Mouse (Mus musculus) ovary, postnatal 36 days (tissue): Measurements from ENCODE around the gene Dhrs3.

Source experiments
- DNase-seq: peaks from one replicate; pipeline ENCODE4 v3.0.0; 2022; ENCODE audit warnings: low spot score, mixed read lengths

Dhrs3 gene

DNA sequence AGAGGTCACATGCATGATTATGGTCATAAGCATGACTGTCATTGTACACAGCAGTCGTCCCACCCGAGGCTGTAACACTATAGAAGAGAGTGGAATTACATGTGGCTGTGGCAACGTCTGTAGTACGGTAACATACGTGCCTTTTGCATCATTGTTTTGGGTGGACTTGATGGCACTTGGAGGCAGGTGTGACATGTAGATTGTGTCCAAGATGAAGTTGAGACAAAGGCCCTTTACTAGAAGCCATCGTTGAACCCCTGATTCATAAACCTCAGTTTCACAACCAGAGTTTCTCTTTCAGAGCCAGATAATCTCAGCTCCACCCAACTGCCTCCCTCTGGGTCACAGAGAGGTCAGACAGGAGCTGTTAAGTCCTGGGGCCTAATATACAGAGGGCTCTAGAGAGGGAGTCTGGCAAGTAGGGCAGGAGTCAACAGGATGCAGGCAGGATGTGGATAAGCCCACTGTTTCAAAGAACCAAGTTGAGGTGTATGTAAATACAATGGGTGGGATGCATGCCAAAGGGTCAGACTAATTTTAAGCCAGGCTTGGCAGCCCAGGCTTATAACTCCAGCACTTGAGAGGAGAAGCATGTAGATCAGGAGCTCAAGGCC is 5.5 kb downstream of the Dhrs3 start:
- DNase-seq: no peak

DNA sequence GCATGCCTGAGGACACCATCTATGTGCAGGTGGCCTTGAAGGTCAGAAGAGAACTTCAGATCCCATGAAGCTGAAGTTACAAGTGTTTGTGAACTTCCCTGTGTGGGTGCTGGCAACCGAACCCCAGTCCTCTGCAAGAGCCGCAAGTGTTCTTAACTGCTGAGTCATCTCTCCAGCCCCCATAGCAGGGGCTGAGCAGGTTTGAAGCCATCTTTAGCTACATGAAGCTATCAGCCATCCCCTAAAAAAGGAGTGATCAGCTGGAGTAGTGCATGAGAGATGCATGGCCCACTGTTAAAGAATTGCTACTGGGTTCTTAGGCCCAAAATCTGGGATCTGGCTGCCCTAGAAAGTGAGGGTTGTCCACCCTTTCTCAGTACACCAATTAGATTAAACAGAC is 6.1 kb downstream of the Dhrs3 start:
- DNase-seq: no peak

DNA sequence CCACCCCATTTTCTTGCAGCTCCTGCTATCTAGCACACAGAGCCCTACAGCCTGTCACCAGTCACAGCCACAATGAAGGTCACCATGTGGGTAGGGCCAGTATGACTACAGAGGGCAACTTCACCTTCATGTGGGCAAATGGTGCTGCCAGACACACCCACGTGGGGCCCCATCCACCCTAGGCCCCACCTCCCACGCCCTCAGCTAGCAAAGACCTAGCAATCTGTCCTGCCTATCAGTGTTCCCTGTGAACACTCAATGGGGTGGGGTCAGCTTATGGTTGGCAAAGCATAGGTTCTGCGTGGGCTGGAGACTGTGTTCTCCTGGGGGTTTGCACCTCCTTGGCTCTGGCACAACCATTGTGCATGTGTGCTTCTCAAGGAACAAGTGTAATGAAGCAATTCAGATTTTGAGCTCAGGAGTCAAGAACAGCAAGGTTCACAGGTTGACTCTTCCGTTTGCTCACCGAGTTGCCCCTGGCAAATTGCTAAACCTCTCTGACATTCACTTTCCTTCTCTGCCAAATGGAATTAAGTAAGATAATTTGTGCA is 9.0 kb downstream of the Dhrs3 start:
- no peak for DNase-seq

DNA sequence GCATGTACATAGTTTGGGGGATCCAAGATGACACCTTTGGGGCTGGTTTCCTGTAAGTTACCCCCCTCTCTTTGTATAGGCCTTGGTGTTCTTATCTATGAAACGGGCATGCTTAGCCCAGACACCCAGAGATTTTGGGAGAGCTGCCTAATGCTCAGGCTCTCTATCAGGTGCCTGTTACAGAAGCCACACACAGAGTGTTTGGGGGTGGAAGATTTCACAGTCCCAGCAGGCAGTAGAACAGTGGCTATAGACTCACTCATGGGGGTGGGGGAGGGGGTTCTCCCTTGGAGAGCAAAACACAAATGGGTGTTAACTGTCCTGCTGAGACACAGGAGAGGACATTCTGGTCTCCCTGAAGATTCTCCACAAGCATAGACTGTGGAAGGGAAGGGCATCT is 10.5 kb downstream of the Dhrs3 start:
- DNase-seq: no peak

DNA sequence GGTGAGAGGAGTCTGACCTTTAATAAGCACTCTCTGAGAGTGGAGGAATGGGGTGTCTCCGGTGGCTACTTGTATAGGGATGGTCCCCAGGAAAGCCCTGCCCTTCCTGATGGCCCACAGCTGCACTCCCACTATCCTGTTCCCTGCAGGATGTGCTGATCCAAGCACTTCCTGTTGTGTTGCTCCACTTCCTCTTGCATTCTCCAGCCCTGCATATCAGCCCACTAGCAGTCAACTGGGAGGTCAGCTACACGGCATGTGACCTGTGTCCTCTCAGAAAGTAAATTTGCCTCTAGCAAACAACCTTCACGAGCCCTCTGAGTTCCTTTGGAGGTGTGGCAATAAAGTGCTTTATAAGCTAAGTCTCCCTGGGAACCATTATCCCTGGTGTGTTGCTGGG is 11.3 kb downstream of the Dhrs3 start:
- no peak for DNase-seq

DNA sequence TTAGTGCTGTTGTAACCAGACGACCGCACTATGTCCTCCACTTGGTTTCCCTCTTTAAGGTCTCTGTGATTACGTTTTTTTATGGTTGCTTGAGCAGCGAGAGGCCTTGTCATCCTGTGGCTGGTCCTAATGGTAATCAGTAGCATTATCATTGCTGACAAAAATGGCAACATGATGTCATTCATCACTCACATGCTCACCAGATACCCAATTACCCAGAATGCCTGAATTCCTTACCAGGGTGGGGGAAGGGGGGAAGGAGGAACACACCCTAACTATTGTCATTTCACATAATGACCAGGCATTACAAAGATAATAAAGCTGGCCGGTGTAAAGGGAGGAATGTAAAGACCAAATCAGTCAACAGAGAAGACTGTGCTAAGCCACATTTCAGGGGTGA is 12.5 kb downstream of the Dhrs3 start:
- no peak for DNase-seq

DNA sequence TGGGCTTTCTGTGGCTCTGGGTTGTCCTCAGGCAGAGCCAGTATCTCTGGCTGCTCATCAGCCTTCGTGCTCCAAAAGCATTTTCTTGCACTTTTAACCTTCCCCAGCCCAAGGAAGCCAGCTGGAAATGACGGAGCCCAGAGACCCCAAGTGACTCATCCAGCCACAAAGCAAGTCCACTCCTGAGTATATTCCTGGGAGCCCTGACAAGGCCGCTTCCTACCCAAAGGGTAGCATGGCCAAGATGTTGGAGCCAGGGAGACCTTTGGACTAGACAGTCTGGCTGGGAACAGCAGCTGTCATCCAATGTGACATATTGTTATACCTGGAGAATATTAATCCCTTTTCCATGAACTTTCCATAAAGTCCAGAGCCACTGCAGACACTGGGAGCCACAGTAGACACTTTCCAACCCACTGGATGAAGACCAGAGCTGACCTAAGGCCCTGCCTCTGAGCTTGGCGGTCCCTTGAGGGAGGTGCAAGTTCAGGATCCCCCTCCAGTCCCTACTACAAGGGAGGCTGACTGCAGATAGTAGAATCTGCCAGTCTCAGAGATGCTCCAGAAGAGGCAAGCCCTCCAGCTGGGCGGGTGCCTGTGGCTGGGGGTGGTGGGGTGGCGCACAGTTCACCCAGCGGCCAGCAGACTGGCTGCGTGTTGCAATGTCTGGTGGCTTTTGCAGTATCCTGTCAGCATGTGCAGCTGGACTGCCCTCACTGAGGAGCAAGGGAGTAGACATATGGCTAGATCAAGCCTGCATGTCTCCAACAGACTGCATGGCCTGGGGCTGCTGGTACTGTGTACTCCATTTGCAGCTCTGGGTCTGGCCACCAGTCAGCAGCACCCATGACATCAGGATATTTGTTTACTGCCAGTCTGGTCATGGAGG is 13.6 kb downstream of the Dhrs3 start:
- DNase-seq: peak; percentile 48

DNA sequence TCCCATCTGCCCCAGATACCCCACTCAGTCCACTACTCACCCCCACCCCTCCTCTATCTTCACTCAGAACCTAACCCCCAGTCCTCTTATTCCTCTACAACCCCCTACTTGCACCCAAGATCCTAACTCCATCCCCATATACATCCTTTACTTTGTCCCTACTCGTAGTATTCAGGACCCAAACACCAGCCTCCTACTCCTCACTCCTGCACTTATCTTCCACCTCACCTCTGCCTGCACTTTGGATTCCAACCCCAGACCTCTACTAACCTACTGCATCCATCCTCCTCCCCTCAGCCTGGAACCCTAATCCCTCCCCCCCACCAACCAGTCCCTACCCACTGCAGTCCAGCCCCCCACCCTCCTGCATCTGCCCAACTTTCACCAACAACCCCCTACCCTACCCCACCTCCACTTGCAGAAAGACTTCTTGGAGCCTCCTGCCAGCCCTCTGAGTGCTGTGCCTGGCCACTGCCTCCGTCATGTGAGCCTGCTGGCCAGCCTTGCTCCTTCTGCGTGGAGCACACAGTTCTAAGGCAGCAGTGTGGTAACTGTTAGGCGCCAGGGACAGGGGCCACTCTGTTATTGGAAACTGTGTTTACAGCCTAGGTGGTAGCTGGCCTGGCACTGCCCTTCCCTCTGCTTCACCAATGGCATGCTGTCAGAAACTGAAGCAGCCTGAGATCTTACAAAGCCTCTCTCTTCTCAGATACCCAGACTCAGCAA is 14.5 kb downstream of the Dhrs3 start:
- DNase-seq: no peak

DNA sequence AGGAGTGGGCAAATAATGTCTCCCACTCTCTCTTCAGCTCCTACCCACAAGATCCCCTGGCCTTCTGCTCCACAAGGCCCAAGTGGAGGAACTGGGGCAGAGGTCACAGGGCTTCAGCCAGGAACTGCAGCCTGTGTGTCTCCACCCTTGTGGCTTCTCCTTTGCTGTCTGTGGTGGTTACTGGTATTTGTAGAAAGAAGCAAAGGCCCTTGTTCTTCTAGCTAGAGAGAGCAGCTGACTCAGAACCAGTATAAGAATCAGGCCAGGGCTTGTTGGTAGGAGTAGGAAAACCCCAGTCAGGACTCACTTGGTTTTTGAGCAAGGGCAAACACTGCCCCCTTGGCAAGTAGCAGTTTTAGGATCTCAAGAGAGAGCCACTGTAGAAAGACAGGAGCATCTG is 16.2 kb downstream of the Dhrs3 start:
- DNase-seq: no peak

DNA sequence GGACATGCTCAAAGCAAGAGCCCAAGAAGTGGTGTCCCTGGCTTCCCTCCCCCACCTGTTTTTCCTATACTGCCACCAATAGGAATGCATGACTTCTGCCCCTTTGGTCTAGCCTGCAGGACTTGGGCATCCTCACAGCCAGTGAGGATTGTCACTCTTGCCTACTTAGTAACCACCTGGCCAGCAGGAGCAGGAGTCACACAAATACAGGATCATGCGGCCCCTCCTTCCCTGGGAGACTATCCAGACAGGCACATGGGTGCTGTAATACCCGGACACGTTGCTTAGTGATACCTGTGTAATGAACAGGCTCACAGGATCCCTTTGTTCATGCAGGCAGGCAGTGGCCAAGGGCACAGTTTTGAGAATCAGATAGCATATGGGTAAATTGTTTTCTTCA is 17.7 kb downstream of the Dhrs3 start:
- no peak for DNase-seq

DNA sequence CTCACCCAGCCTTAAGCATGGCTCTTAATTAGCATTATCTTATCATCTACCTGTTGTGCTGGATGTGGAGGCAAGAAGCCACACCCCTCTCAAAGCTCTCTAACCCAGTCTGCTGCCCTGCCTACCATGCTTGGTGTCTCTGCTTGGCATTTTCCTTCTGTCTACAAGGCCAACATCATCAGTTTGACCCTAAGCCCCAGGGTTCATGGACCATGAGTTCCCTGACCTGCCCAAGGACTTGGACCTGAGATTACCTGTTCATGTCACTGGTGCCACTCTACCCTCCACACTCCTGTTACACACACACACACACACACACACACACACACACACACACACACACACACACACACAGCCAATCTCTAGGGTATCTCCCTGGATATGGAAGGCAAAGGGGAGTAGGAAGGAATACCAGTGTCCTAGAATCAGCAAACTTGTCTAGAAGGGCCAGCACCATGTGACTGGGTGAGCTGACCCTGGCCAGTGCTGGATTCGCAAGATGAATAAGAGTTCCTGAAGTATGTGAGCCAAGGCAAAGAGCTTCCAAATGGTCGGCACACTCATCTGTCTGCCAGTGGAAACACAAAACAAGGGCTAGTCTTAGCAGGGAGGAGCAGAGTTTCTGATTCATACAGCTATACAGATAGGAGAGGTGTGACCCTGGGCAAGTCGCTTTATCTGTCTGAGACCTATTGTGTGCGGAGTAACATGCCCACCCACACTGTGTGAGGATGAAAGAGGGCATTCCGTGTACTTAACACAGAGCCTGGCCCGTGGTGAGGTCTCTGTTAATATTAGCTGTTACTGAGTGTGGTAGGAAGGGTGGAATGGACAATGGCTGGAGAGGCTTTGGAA is 20.9 kb downstream of the Dhrs3 start:
- DNase-seq: no peak

DNA sequence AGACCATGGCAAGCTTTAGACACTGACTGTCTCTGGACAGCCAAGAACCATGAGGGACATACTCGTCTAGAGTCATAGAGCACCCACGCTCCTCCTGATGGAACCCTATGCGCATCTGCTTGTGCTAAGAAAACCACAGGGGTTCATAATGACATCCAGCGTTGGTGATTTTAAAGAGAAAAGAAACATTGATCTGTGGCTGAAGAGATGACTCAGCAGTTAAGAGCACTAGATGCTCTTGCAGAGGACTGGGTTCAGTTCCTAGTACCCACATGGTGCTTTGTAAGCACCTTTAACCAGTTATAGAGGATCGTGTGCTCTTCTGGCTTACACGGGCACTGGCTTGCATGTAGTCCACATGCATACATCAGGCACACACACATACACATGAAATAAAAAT is 23.9 kb downstream of the Dhrs3 start:
- no peak for DNase-seq

DNA sequence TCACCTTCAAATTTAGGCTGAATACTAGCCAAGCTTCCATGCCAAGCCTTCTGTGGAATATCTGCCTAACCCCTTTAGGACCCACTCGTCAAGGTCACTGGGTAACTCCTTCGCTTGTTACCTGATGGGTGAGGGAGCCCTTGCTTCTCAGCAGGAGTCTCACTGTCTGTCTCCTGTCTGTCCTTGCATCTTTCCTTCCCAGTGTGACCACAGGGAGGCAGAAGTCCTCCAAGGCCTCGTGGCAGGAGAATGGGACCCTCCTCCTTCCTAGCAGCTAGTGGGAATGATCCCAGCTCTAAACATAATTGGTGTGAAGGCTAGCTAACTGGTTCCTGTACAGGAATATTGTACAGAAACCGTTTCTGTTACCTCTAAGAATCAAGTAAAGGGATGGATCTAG is 24.5 kb downstream of the Dhrs3 start:
- no peak for DNase-seq

DNA sequence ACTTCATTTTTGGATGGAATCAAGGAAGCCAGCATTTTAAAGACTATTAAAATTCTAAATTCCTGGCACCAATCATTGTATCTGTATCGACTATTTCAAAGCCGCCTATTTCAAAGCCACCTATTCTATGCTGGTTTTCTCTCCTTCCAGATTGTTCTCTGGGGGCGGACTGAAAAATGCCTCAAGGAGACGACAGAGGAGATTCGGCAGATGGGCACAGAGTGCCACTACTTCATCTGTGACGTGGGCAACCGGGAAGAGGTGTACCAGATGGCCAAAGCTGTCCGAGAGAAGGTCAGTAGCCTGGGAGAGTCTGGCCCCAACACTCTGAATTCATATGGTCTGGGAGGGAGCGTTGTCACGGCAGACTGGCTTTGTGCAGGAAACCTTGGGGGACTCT is 25.9 kb downstream of the Dhrs3 start:
- DNase-seq: no peak

DNA sequence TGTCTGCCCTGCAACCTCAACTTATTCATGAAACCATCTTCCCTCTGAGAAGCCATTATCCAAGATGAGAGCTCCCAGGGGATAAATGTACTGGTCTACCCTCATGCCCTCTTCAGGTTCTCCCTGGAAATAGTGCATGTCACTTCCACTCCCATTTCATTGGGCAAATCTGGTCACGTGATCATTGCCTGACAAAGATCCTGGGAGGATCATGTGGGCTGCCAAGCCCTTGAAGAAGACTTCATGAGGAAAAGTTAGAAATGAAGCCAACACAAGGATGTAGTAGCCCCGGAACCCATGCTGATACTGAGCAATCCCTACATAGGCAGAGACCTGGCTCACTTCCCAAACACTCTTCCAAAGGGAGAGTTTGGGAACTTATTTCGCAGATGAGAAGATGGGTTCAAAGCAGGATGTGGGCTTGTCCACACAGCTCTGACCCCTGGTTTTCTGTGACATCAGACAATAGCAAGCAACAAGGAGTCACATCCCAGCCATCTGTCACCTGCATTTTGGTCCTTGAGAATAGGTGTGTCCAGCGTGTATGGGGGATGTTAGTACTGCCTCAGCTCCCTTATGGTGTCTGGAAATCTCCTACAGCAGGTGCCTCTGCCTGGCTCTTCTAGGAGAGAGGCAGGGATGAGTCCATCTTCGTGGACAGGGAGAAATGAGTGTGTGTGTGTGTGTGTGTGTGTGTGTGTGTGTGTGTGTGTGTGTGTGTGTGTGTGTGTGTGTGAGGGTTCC is 36.2 kb downstream of the Dhrs3 start:
- no peak for DNase-seq

DNA sequence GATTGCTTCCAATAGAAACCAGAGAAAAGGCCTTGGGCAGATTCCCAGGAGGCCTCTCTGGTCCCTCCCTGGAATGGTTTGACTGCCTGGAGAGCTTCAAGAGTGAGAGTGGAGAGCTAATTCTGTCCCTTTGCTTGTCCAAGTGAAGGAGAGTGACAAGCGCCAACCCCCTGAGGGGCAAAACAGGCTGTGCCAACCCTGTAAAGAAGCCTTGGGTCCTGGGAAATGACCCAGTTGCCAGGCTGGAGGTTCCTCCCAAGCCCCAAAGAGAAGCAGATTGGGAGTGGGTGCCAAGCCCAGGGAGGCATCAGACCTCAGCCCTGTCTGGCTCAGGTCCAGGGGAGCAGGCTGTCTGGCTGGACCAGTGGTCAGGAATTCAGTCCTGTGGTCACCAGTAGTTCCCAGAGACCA is 37.2 kb downstream of the Dhrs3 start:
- DNase-seq: peak; percentile 74

DNA sequence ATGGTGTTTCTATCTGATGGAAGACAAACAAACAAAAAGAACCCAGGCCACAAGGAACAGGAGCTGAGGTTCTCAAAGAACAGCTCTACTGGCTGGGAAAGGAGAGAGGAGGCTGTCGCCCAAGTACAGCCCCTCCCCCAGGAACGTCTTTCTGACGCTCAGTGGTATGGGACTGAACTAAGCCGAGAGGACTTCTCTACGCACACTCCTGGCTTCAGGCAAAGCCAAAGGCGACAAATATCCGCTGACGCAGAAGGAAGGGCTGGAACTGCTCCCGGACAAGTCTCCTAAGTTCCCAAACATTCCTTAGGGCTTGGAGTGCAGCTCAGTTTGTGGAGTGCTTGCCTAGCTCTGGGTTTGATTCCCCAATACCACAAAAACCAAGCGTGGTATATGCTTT is 37.7 kb downstream of the Dhrs3 start:
- peak; percentile 62 for DNase-seq

DNA sequence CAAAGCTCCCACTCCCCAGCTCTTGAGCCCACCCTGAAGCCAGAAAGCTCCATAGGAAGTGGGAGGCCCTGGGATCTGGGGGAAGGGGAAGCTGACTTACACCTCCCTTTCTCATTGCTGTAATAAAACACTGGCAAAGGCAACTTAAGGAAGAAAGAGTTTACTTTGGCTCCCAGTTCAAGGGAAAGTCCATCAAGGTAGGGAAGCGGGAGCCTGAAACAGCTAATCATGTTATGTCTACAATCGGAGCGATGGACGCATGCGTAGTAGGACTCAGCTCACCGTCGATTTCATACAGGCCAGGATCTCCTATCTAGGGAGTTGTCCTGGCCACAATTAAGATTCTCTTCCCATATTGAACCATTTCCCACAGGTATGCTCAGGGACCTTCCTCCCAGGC is 38.5 kb downstream of the Dhrs3 start:
- no peak for DNase-seq

DNA sequence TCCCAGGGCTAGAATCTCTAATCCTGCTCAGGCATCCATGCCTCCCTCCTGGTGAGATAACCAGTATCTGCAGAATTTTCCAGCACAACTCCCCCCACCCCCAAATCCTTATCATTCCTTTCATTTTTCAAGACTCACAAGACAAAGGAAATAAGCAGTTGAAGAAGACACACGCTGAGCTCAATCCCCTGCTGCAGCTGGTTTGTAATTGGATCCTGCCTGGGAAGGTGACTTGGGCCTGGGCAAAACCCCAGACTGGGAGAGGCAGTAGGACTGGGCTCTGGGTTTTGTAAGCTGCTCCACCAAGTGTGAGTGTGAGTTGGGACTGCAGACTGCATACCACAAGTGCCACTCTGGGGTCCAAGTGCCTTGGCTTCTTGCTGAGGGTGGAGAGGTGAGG is 41.9 kb downstream of the Dhrs3 start:
- no peak for DNase-seq

DNA sequence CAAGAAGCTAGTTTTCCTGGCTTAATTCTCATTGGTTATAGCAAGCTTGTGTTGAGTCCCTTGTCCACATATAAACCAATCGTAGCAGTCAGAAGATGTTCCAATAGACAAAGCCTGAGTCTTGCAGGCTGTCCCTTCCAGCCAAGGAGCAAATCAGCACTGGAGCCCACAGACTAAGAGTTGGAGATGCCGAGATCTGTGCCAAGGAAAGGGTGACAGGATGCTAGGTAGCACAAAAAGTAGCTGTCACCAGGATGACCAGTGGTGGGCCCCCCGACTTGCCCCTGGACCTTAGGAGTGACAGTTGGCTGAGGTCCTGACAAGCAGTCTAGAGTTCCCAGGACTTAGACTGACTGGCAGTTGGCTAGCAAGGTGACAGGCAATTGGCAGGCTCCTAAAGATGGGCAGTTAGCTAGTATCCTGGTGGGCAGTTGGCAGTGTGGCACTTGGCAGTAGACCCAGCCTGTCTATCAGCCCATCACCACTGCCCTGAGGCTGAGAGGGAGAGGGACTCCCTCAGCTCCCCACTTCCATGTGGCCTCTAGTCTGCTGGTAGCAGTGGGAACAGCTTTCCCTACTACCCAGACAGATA is 44.0 kb downstream of the Dhrs3 start:
- DNase-seq: no peak
